Mouse (Mus musculus) MEL (cell line): ENCODE data around the gene Spock1. TPM values are rescaled to one million over a fixed set of nuclear protein-coding genes. Genes with fewer than 3 reads are reported as not detected.

ENCODE experiments used
- DNase-seq: peaks from one replicate; pipeline ENCODE4 v3.0.0; 2011; ENCODE audit warnings: low read depth, low spot score
- H3K27ac ChIP-seq: 2 replicates; pipeline ENCODE4 v1.5.1; 2012; ENCODE audit warnings: low read depth, mild to moderate bottlenecking, control low read depth, low read length, moderate library complexity; ENCODE audit not compliant: control insufficient read depth
- H3K27me3 ChIP-seq, 2 experiments: fragments of 150-350 bp in 1 of 2; sonication (generic) in 1 of 2; 2 replicates each; pipeline ENCODE4 v1.6.1; 2012; ENCODE audit warnings: low read length in 2 of 2, mild to moderate bottlenecking in 2 of 2, improper control_type of control experiment in 1 of 2, moderate library complexity in 1 of 2; ENCODE audit not compliant: insufficient read depth in 2 of 2, control insufficient read depth in 1 of 2
- H3K36me3 ChIP-seq, 2 experiments: 2 replicates each; pipeline ENCODE4 v1.6.1; 2012 to 2014; ENCODE audit warnings: low read length in 2 of 2, improper control_type of control experiment in 1 of 2, inconsistent platforms in 1 of 2, mild to moderate bottlenecking in 1 of 2; ENCODE audit not compliant: insufficient read depth in 2 of 2, control insufficient read depth in 1 of 2
- H3K4me1 ChIP-seq, 2 experiments: fragments of 150-350 bp in 1 of 2; sonication (generic) in 1 of 2; 2 replicates each; pipeline ENCODE4 v1.6.1; 2012; ENCODE audit warnings: low read length in 2 of 2, improper control_type of control experiment in 1 of 2, mild to moderate bottlenecking in 1 of 2; ENCODE audit not compliant: insufficient read depth in 2 of 2, control insufficient read depth in 1 of 2
- H3K4me3 ChIP-seq, 2 experiments: fragments of 150-350 bp in 1 of 2; sonication (generic) in 1 of 2; 2 replicates each; pipeline ENCODE4 v1.5.1; 2012; ENCODE audit warnings: low read depth in 2 of 2, low read length in 2 of 2, mild to moderate bottlenecking in 2 of 2, moderate library complexity in 2 of 2, control low read depth in 1 of 2, improper control_type of control experiment in 1 of 2; ENCODE audit not compliant: control insufficient read depth in 1 of 2, insufficient read depth in 1 of 2
- H3K79me2 ChIP-seq: 2 replicates; pipeline ENCODE4 v1.6.1; 2012; ENCODE audit warnings: mild to moderate bottlenecking, low read length, moderate library complexity; ENCODE audit not compliant: control insufficient read depth, poor library complexity, insufficient read depth
- H3K9ac ChIP-seq: 2 replicates; pipeline ENCODE4 v1.6.1; 2012; ENCODE audit warnings: low read depth, mild to moderate bottlenecking, control low read depth, low read length, moderate library complexity; ENCODE audit not compliant: control insufficient read depth, poor library complexity, severe bottlenecking
- H3K9me3 ChIP-seq: fragments of 150-350 bp; sonication (generic); replicated peaks from 2 replicates; pipeline ENCODE4 v1.6.1; 2012; ENCODE audit warnings: mild to moderate bottlenecking, low read length, improper control_type of control experiment, moderate library complexity; ENCODE audit not compliant: insufficient read depth
- BHLHE40 ChIP-seq: IDR thresholded peaks from 2 replicates; pipeline ENCODE4 v1.6.1; 2012; ENCODE audit warnings: low read depth, mild to moderate bottlenecking, inconsistent platforms, low read length, improper control_type of control experiment, borderline replicate concordance
- CHD1 ChIP-seq: IDR thresholded peaks from 2 replicates; pipeline ENCODE4 v1.6.1; 2012; ENCODE audit warnings: low read depth, mild to moderate bottlenecking, inconsistent platforms, low read length, improper control_type of control experiment
- CHD2 ChIP-seq: IDR thresholded peaks from 2 replicates; pipeline ENCODE4 v1.6.1; 2011; ENCODE audit warnings: low read length, improper control_type of control experiment
- E2F4 ChIP-seq: IDR thresholded peaks from 2 replicates; pipeline ENCODE4 v1.6.1; 2011; ENCODE audit warnings: low read depth, low read length, improper control_type of control experiment, borderline replicate concordance
- EP300 ChIP-seq, 2 experiments: IDR thresholded peaks; 2 replicates each; pipeline ENCODE4 v1.6.1; 2011; ENCODE audit warnings: improper control_type of control experiment in 2 of 2, low read length in 2 of 2, low read depth in 1 of 2, mild to moderate bottlenecking in 1 of 2
- ETS1 ChIP-seq: IDR thresholded peaks from 2 replicates; pipeline ENCODE4 v1.6.1; 2012; ENCODE audit warnings: low read depth, mild to moderate bottlenecking, inconsistent platforms, low read length, improper control_type of control experiment, moderate library complexity
- KAT2A ChIP-seq: conservative IDR thresholded peaks from 2 replicates; pipeline ENCODE4 v1.6.1; 2012; ENCODE audit warnings: low read depth, low read length, improper control_type of control experiment, inconsistent platforms
- MAFK ChIP-seq: IDR thresholded peaks from 2 replicates; pipeline ENCODE4 v1.6.1; 2011; ENCODE audit warnings: low read depth, mild to moderate bottlenecking, low read length, improper control_type of control experiment, borderline replicate concordance
- MAZ ChIP-seq: IDR thresholded peaks from 2 replicates; pipeline ENCODE4 v1.6.1; 2012; ENCODE audit warnings: low read depth, mild to moderate bottlenecking, inconsistent platforms, low read length, improper control_type of control experiment
- MEF2A ChIP-seq: IDR thresholded peaks from 2 replicates; pipeline ENCODE4 v1.6.1; 2014; ENCODE audit warnings: low read depth, mild to moderate bottlenecking, inconsistent platforms, low read length, improper control_type of control experiment; ENCODE audit not compliant: poor library complexity, insufficient replicate concordance, severe bottlenecking; ENCODE audit errors: extremely low read depth
- MYC ChIP-seq: IDR thresholded peaks from 2 replicates; pipeline ENCODE4 v1.6.1; 2011; ENCODE audit warnings: low read depth, mild to moderate bottlenecking, low read length, improper control_type of control experiment, moderate library complexity
- POLR2AphosphoS2 ChIP-seq: IDR thresholded peaks from 2 replicates; pipeline ENCODE4 v1.6.1; 2011; ENCODE audit warnings: low read length, improper control_type of control experiment
- RAD21 ChIP-seq: IDR thresholded peaks from 2 replicates; pipeline ENCODE4 v1.6.1; 2011; ENCODE audit warnings: mild to moderate bottlenecking, low read depth, low read length, improper control_type of control experiment
- RCOR1 ChIP-seq: IDR thresholded peaks from 2 replicates; pipeline ENCODE4 v1.6.1; 2012; ENCODE audit warnings: low read depth, mild to moderate bottlenecking, inconsistent platforms, low read length, improper control_type of control experiment
- TAL1 ChIP-seq: IDR thresholded peaks from 2 replicates; pipeline ENCODE4 v1.6.1; 2012; ENCODE audit warnings: mild to moderate bottlenecking, inconsistent platforms, low read length, moderate library complexity, mixed read lengths
- TBP ChIP-seq: IDR thresholded peaks from 2 replicates; pipeline ENCODE4 v1.8.0; 2011; ENCODE audit warnings: low read depth, low read length, improper control_type of control experiment
- USF1 ChIP-seq: IDR thresholded peaks from 2 replicates; pipeline ENCODE4 v1.6.1; 2014; ENCODE audit warnings: low read depth, mild to moderate bottlenecking, inconsistent platforms, low read length, improper control_type of control experiment, moderate library complexity
- ZC3H11A ChIP-seq: IDR thresholded peaks from 2 replicates; pipeline ENCODE4 v1.6.1; 2012; ENCODE audit warnings: low read depth, mild to moderate bottlenecking, inconsistent platforms, low read length, improper control_type of control experiment
- ZMIZ1 ChIP-seq: IDR thresholded peaks from 2 replicates; pipeline ENCODE4 v1.6.1; 2012; ENCODE audit warnings: low read depth, mild to moderate bottlenecking, inconsistent platforms, low read length, improper control_type of control experiment, moderate library complexity
- ZNF384 ChIP-seq: IDR thresholded peaks from 2 replicates; pipeline ENCODE4 v1.6.1; 2012; ENCODE audit warnings: low read depth, mild to moderate bottlenecking, inconsistent platforms, low read length, improper control_type of control experiment
- polyA plus RNA-seq, 2 experiments: library from polyadenylated mRNA; stranded (reverse) in 1 of 2; unstranded in 1 of 2; fragments of >175 nt in 1 of 2; fragments of >200 nt in 1 of 2; gene quantifications; 2 replicates each; pipeline versions ENCODE4 v1.2.1 to v1.2.4; 2012; ENCODE audit warnings: low replicate concordance in 2 of 2, low read depth in 1 of 2; ENCODE audit not compliant: insufficient read length in 2 of 2, insufficient read depth in 1 of 2, missing spikeins in 1 of 2
- total RNA-seq: library from RNA; depleted of rRNA; stranded (reverse); fragments of 300-350 nt; gene quantifications from 2 replicates; pipeline ENCODE4 v1.2.3, GENCODE M21; 2012

Gene Spock1
- total and polyA plus RNA-seq, 3 experiments: not detected

- TF ChIP-seq KAT2A: no peak
- TF ChIP-seq ETS1: no peak
- no peak for TF ChIP-seq CHD1
- TF ChIP-seq BHLHE40: no peak
- no peak for TF ChIP-seq MEF2A
- TF ChIP-seq MAZ: no peak
- TF ChIP-seq ZNF384: no peak
- no peak for TF ChIP-seq TAL1
- TF ChIP-seq E2F4: no peak
- no peak for TF ChIP-seq MAFK
- no peak for TF ChIP-seq CHD2
- no peak for TF ChIP-seq EP300 (IDR thresholded peaks at IDR 0.05; ENCODE audit: low read depth in 1 of 2, low read length in 2 of 2)
- no peak for TF ChIP-seq POLR2AphosphoS2
- TF ChIP-seq USF1: no peak
- no peak for TF ChIP-seq ZMIZ1
- no peak for TF ChIP-seq MYC
- TF ChIP-seq ZC3H11A: no peak
- TF ChIP-seq TBP: no peak
- no peak for TF ChIP-seq RCOR1
- no peak for TF ChIP-seq RAD21
- Histone ChIP-seq H3K9me3 (no peaks in the 10 kb centered on the region), H3K4me3 (no peak overlapping the region), H3K36me3 (no peaks in the 10 kb centered on the region), H3K79me2 (no peaks in the 10 kb centered on the region), H3K27ac (no peak overlapping the region), H3K9ac (no peak overlapping the region), H3K27me3 (no peaks in the 10 kb centered on the region), H3K4me1 (no peaks in the 10 kb centered on the region)
- DNase-seq: no peak
Measured at GRCm38 (mm10) chr13:57708425-57708824, 199.7 kb downstream of the Spock1 start.

GRCm38 (mm10) chr13:57702966-57703365 lies 205.2 kb downstream of the Spock1 start:
- no peaks in the 10 kb centered on the region for H3K36me3 ChIP-seq
- no peak for TF ChIP-seq ZNF384
- no peaks in the 10 kb centered on the region for H3K27me3 ChIP-seq
- no peak overlapping the region for H3K27ac ChIP-seq
- no peaks in the 10 kb centered on the region for H3K79me2 ChIP-seq
- no peaks in the 10 kb centered on the region for H3K4me1 ChIP-seq
- H3K9me3 ChIP-seq: no peaks in the 10 kb centered on the region
- no peak overlapping the region for H3K4me3 ChIP-seq
- no peak overlapping the region for H3K9ac ChIP-seq
- no peak for DNase-seq
